Mouse (Mus musculus): Measurements from ENCODE around the gene Dscaml1. TPM values are rescaled to one million over a fixed set of nuclear protein-coding genes. Genes with fewer than 3 reads are reported as not detected.
"Not testable (repeated sequence)": the region's sequence is repeated elsewhere in the genome, so short reads cannot be mapped to it uniquely, and the experiment has no call there.

Gene Dscaml1
- polyA plus RNA-seq, 1 experiment from 2014 or later: 11.2 TPM

DNA sequence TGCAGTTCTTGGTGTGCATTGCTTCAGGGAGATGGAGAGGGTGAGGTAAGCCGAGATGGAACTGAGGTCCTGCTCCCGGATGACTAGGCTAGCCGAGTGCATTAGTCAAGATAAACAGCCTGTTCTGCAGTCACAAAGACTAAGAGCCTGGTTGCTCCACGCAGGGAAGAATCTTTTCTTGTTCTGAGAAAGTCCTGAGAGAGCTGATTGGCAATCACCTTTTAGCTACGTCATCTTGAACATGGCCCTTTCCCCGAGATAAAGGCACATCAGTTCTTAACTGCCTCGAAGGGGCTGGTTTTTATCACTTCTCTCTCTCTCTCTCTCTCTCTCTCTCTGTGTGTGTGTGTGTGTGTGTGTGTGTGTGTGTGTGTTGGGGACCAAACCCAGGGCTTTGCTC, 319.0 kb downstream of the Dscaml1 start:
- H3K9me3 ChIP-seq: no peaks in the 10 kb centered on the region
- no peak overlapping the region for H3K4me2 ChIP-seq
- WGBS: 59% methylated on average over 7 of the region's 7 CpGs
- peaks cover 26% of the 10 kb centered on the region for H3K36me3 ChIP-seq
- H3K27ac ChIP-seq: no peak overlapping the region
- H3K27me3 ChIP-seq: peaks cover 12% of the 10 kb centered on the region; the same call in 1 of the 2 replicates
- H3K9ac ChIP-seq: no peak overlapping the region
- ATAC-seq (ENCODE audit: low FRiP score): no peak
- peaks cover 1% of the 10 kb centered on the region for H3K4me1 ChIP-seq (replicated peaks)
- no peak overlapping the region for H3K4me3 ChIP-seq

DNA sequence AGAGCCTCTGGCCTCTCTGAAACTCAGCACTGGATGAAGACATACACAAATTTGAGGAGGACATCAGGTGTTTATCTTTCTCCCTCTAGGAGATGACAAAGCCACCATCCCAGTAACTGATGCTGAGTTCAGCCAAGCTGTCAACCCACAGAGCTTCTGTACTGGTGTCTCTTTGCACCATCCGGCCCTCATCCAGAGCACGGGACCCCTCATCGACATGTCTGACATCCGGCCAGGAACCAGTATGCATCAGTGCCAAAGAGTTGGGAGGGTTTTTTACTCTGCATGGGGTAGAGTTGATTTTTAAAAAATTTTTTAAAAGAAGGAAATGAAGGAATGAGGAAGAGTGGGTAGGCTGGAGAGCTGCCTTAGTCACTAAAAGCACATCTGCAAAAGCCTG, 323.5 kb downstream of the Dscaml1 start:
- Histone ChIP-seq H3K27ac (no peak overlapping the region), H3K36me3 (peaks cover 19% of the 10 kb centered on the region), H3K9ac (no peak overlapping the region), H3K4me3 (no peak overlapping the region), H3K4me2 (no peak overlapping the region), H3K9me3 (no peaks in the 10 kb centered on the region), H3K4me1 (replicated peaks) (no peaks in the 10 kb centered on the region; the same call in none of the 2 replicates), H3K27me3 (no peaks in the 10 kb centered on the region)
- WGBS: 95% methylated on average over 4 of the region's 4 CpGs
- ATAC-seq (ENCODE audit: low FRiP score): no peak

DNA sequence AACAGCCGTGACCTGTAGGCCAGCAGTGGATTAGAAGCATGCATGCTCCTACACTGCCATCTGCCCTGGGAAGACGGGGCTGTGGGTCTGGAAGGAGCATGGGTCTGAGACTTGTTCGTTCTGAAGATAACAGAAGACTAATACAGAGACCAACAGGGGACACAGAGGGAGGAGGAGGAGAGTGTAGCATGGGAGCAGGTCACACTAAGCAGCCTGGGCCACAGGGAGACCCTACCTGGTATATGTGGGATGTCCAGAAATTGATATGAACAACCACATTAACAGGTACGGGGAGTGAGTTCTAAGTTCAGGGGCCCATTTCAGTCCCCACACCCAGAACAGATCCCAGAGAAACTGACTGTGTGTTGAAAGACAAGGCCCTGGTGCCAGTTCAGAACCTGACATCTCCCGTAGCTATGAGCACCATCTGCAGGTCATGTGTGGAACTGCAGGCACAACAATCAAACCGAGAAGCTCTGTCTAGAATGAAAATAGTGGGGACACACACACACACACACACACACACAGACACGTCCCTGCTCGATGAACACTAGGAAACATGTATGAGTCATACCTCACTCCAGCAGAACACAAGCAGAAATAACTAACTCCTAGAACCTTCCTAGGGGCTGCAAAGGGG, 328.1 kb downstream of the Dscaml1 start:
- no peak for ATAC-seq (ENCODE audit: low FRiP score)
- Histone ChIP-seq H3K27ac (no peak overlapping the region), H3K27me3 (0 out of 2 replicates have a peak, but pooled peaks cover 4% of the 10 kb centered on the region), H3K9me3 (no peaks in the 10 kb centered on the region), H3K4me2 (no peak overlapping the region), H3K9ac (no peak overlapping the region), H3K4me1 (replicated peaks) (no peaks in the 10 kb centered on the region), H3K36me3 (peaks cover 14% of the 10 kb centered on the region), H3K4me3 (no peak overlapping the region)
- 44% methylated on average over 8 of the region's 8 CpGs for WGBS

DNA sequence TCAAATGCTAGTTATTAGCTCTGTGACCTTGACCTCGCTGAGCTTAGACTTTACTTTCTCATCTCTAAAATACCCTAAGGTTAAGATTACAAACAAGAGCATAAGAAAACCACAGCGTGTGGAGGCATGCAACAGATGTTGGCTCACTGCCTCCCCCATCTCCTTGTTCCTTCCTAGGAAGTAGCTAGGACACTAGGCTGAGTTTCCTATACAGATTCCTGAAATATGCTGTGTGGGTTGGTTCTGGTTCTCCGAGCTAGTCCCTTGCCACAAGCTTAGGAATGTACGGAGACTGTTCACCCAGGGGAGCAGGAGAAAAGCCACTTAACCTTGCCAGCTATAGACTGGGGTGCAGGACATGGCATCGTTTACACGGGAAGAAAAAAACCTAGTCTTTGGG, 339.8 kb downstream of the Dscaml1 start:
- Histone ChIP-seq H3K4me2 (no peak overlapping the region), H3K27ac (no peak overlapping the region), H3K27me3 (no peaks in the 10 kb centered on the region), H3K9ac (no peak overlapping the region), H3K9me3 (no peaks in the 10 kb centered on the region), H3K4me3 (no peak overlapping the region), H3K36me3 (peaks cover 32% of the 10 kb centered on the region), H3K4me1 (replicated peaks) (peaks cover 12% of the 10 kb centered on the region)
- no peak for ATAC-seq (ENCODE audit: low FRiP score)
- 86% methylated on average over 6 of the region's 6 CpGs for WGBS

DNA sequence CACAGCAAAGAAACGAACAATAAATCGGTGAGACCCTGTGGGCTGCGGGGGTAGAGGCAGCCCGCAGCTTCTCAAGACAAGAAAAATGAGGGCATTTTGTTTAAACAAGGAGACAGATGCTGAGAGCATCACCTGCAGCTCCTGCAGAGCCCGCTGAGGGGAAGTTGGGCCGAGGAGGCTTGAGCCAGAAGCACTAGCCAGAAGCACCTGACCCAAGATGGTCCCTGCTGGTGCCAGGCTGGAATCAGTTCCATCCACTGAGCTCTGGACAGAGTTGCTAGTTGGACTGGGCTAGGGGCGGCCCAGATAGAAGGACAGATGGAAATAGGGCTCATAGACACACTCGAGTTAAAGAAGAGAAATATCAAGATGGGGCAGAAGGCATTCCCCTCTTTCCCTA, 340.7 kb downstream of the Dscaml1 start:
- 87% methylated on average over 8 of the region's 8 CpGs for WGBS
- H3K9me3 ChIP-seq: no peaks in the 10 kb centered on the region
- 0 out of 2 replicates have a peak overlapping the region, but pooled peaks have one; percentile 30 for H3K27ac ChIP-seq
- peaks cover 12% of the 10 kb centered on the region for H3K4me1 ChIP-seq (replicated peaks)
- ATAC-seq (ENCODE audit: low FRiP score): no peak
- H3K27me3 ChIP-seq: no peaks in the 10 kb centered on the region
- peaks cover 42% of the 10 kb centered on the region for H3K36me3 ChIP-seq
- no peak overlapping the region for H3K4me3 ChIP-seq
- no peak overlapping the region for H3K9ac ChIP-seq
- no peak overlapping the region for H3K4me2 ChIP-seq

DNA sequence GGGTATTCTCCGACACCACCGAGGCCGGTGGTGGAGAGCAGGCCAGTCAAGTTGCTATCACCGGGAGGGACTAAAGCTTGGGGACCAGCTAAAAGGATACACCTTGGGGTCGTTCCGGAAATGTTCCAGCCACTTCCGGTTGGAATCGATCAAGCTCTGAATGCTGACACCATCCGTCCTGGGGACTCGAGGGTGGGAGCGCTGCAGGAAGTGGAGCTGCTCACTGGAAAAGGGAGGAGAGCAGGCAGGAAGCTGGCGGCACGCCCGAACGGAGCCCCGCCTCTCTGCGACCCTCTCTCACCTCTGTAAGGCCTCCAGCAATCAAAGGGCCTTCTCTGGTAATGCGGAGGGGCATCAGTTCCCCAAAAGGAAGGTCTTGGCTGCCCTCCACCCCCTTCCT, 342.0 kb downstream of the Dscaml1 start:
- ATAC-seq (ENCODE audit: low FRiP score): no peak
- Histone ChIP-seq H3K27me3 (no peaks in the 10 kb centered on the region), H3K4me2 (no peak overlapping the region), H3K27ac (no peak overlapping the region), H3K9me3 (no peaks in the 10 kb centered on the region), H3K4me1 (replicated peaks) (peaks cover 12% of the 10 kb centered on the region), H3K9ac (no peak overlapping the region), H3K4me3 (no peak overlapping the region), H3K36me3 (peaks cover 52% of the 10 kb centered on the region)
- WGBS: 81% methylated on average over 18 of the region's 18 CpGs

DNA sequence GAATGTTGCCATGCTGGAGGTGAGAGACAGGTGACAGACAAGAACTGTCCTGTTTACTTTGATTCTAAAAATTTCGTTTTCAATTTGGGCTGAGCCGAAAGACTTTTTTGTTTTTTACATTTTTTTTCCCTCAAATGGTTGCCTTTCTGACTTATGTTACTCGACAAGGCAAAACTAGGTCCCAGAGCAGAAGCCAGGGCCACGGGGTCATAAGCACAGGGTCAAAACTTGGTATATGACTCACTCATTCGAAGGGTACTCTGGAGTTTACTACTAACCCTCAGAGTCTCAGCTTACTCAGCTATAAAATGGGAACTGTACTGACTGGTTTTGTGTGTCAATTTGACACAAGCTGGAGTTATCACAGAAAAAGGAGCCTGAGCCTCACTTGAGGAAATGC, 343.2 kb downstream of the Dscaml1 start:
- Histone ChIP-seq H3K4me3 (no peak overlapping the region), H3K4me1 (replicated peaks) (peaks cover 12% of the 10 kb centered on the region), H3K9me3 (no peaks in the 10 kb centered on the region), H3K4me2 (no peak overlapping the region), H3K27ac (no peak overlapping the region), H3K27me3 (no peaks in the 10 kb centered on the region), H3K9ac (no peak overlapping the region), H3K36me3 (peaks cover 64% of the 10 kb centered on the region)
- ATAC-seq (ENCODE audit: low FRiP score): no peak
- WGBS: 93% methylated on average over 5 of the region's 5 CpGs

DNA sequence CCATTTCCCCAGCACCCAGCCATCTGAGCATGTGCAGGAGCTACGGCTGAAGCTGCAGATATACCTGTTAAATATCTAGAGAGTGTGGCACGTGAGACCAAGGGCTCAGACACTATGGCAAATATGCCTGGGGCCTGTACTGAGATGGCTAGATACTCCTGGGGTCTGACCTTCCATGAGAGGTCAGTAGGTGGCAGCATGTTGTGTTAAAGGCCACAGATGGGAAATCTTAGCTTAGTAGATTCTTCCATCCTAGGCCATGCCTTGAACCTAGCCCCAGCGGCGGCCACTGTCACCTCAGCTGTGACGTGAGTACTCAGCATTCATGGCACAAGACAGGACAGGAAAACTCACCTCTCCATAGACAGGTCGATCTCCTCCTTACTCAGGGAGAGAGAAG, 347.7 kb downstream of the Dscaml1 start:
- no peak overlapping the region for H3K4me2 ChIP-seq
- 85% methylated on average over 6 of the region's 6 CpGs for WGBS
- H3K36me3 ChIP-seq: peaks cover 87% of the 10 kb centered on the region
- no peak for ATAC-seq (ENCODE audit: low FRiP score)
- H3K27ac ChIP-seq: no peak overlapping the region
- H3K9me3 ChIP-seq: no peaks in the 10 kb centered on the region
- no peaks in the 10 kb centered on the region for H3K27me3 ChIP-seq
- H3K9ac ChIP-seq: 0 out of 2 replicates have a peak overlapping the region, but pooled peaks have one; percentile 24
- H3K4me1 ChIP-seq (replicated peaks): 0 out of 2 replicates have a peak, but pooled peaks cover 3% of the 10 kb centered on the region
- no peak overlapping the region for H3K4me3 ChIP-seq

DNA sequence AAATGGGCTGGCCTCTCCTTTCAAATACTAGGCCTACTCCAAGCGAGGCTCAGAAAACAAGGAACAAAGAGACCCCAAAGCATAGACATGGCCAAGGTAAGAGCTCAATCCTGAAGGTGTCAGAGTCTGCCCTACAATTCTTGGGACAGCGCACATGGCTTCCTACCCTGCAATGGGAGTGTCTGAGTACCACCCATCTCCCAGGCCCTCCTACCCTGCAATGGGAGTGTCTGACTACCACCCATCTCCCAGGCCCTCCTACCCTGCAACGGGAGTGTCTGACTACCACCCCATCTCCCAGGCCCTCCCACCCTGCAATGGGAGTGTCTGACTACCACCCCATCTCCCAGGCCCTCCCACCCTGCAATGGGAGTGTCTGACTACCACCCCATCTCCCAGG, 349.7 kb downstream of the Dscaml1 start:
- H3K27ac ChIP-seq; H3K4me1 ChIP-seq (replicated peaks); H3K9me3 ChIP-seq; H3K9ac ChIP-seq; H3K4me2 ChIP-seq; H3K4me3 ChIP-seq; ATAC-seq (ENCODE audit: low FRiP score); H3K27me3 ChIP-seq: not testable (repeated sequence)
- peaks cover 75% of the 10 kb centered on the region for H3K36me3 ChIP-seq
- WGBS: 85% methylated on average over 3 of the region's 3 CpGs

DNA sequence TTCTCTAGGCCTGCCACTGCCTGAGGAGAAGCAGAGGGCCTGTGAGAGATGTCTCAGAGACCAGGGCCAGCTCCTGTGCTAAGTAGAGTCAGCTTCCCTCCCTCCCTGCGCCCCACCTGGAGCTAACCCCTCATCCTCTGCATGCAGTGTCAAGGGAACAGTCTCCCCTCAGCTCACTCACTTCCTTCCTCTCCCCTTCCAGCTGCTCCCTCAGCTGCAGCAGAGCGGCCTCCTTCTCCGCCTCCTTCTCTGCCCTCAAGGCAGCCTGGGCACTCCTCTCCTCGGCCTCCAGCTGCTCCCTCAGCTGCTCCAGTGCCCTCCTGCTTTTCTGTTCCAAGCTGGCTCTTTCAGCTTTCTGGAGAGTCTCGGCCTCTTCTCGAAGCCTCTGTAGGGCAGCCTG, 352.8 kb downstream of the Dscaml1 start:
- Histone ChIP-seq H3K4me2 (no peak overlapping the region), H3K4me3 (no peak overlapping the region), H3K9me3 (no peaks in the 10 kb centered on the region), H3K27ac (no peak overlapping the region), H3K36me3 (peaks cover 48% of the 10 kb centered on the region), H3K9ac (no peak overlapping the region), H3K27me3 (no peaks in the 10 kb centered on the region), H3K4me1 (replicated peaks) (peaks cover 27% of the 10 kb centered on the region)
- no peak for ATAC-seq (ENCODE audit: low FRiP score)
- WGBS: 76% methylated on average over 6 of the region's 6 CpGs

DNA sequence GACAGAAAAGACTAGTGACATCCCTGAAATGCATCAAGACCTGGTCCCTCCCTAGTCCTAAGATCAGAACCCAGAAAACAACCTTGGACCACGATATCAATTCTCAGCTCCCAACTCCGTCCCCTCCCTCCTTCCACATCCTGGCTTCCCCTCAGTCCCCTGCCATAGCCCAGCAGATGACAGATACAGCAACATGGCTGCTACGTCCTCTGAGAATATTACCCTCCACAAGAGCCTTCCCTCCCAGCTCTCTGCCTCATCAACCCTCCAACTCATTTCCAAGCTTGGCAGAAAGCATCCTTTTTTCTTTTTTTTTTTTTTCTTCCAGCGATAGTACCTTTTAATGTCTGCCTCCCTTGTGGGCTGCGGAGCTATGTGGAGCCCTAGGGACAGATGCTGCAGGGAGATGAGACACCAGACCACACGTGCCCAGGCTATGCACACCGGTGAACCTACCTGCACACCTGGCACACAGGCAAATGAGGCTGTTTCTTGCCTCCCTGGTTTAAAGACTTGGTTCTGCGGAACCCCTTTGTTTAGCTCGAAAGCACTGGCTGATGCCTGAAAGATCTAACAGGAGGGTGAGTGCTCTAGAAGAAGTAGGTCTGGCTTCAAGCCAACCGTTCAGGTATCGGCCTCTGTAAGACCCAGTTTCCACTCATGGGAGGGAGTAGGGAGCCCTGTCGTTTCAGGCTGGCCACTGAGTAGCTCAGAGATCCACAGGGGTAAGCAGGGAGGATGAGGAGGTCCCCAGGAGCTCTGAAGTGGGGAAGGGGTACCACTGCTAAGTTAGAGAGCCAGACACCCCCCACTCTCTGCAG, 357.0 kb downstream of the Dscaml1 start:
- peak overlapping the region; percentile 87 for H3K27ac ChIP-seq
- peaks cover 27% of the 10 kb centered on the region for H3K4me1 ChIP-seq (replicated peaks)
- no peak overlapping the region for H3K9ac ChIP-seq
- ATAC-seq (ENCODE audit: low FRiP score): no peak
- H3K4me3 ChIP-seq: no peak overlapping the region
- H3K36me3 ChIP-seq: peaks cover 32% of the 10 kb centered on the region
- no peaks in the 10 kb centered on the region for H3K9me3 ChIP-seq
- no peak overlapping the region for H3K4me2 ChIP-seq
- 77% methylated on average over 12 of the region's 12 CpGs for WGBS
- H3K27me3 ChIP-seq: no peaks in the 10 kb centered on the region

DNA sequence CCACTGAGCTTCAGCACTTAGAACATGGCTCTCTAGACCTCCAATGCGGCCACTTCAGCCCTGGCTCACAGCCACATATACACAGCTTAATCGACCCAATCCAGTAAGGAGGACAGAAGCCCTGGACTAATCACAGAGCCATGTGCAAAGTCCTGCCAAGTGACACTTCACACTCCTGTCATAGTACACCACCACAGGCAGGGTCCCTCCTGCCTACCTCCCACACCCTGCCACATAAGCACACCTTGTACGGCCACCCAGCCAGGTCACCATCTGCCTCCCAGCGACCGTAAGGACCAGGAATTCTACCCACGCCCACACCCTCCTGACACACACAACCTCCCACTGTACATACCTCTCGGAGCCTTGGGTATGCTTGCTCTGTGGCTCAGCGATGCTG, 360.6 kb downstream of the Dscaml1 start:
- H3K27ac ChIP-seq: no peak overlapping the region
- H3K36me3 ChIP-seq: peaks cover 26% of the 10 kb centered on the region
- H3K4me1 ChIP-seq (replicated peaks): peaks cover 32% of the 10 kb centered on the region
- H3K4me2 ChIP-seq: no peak overlapping the region
- no peak overlapping the region for H3K9ac ChIP-seq
- no peak overlapping the region for H3K4me3 ChIP-seq
- H3K27me3 ChIP-seq: no peaks in the 10 kb centered on the region
- WGBS: 90% methylated on average over 8 of the region's 8 CpGs
- no peak for ATAC-seq (ENCODE audit: low FRiP score)
- no peaks in the 10 kb centered on the region for H3K9me3 ChIP-seq

DNA sequence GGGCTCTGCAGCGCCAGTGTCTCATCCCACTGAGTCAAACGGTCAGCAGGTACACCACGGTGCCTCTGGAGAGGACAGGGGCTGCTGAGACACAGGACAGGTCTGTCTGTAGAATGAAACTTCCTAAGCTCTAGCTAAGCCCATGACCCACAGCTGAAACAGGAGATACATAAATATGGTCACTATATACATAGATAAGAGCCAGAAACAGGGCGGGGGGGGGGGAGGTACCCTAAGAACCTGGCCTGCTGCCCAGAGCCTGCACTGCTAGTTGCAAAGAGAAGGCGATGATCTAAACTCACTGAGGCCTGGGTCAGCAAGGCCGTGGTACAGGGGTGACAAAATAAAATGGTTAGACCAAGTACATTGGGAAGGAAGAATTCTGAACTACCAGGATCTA, 361.1 kb downstream of the Dscaml1 start:
- 84% methylated on average over 6 of the region's 6 CpGs for WGBS
- no peak overlapping the region for H3K9ac ChIP-seq

More for the DNA sequence above, 361.1 kb downstream of the Dscaml1 start:
- H3K36me3 ChIP-seq: peaks cover 27% of the 10 kb centered on the region
- no peaks in the 10 kb centered on the region for H3K9me3 ChIP-seq
- ATAC-seq (ENCODE audit: low FRiP score): no peak
- H3K4me3 ChIP-seq: no peak overlapping the region
- H3K4me1 ChIP-seq (replicated peaks): peaks cover 32% of the 10 kb centered on the region
- no peak overlapping the region for H3K27ac ChIP-seq
- no peak overlapping the region for H3K4me2 ChIP-seq
- no peaks in the 10 kb centered on the region for H3K27me3 ChIP-seq

All from hindbrain, embryonic 13.5 days (tissue).